In the genomic region with DNA sequence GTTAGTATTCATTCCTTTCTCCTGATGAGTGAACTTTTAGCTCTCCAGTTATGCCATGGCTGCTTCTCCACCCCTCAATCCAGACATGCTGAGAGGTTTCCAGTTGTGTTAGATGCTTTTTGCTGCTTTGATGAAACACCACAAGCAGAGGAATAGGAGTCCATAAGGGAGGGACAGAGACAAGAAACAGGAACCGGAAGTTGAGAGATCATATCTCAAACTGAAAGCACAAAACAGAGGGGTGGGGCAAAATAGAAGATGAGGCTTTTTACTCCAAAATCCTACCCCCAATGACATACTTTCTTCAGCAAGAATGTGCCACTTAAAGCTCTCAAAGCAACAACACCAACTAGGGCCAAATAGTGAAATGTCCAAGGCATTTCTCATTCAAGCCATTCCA, we compare ENCODE assay signal across 24 mouse cellular contexts.
DNase-seq lines count a peak whose midpoint lies in the region; ATAC-seq and TF ChIP-seq lines count a peak whose summit lies in the region.
"Had no signal": no experiment of that assay in that cellular context is flagged by ENCODE, and none has a peak within 500 bp of the region (broad histone marks: within the 10 kb centered on the region; RNA-seq: fewer than 3 reads in every experiment).

No protein-coding gene starts in this region.

- ATAC-seq in inflammation-experienced regulatory T-cells, adult 6 months, result peak; percentile 52
- no peak for ATAC-seq in cerebellum, adult (ENCODE audit: insufficient number of reproducible peaks, low FRiP score, low TSS enrichment)
- ATAC-seq: activated CD4-positive, CD25-positive, alpha-beta regulatory T cell, adult 4 months; forebrain, embryonic 14.5 days; hindbrain, postnatal 0 days had no signal

- no peak overlapping the region for H3K27ac ChIP-seq in MEL (ENCODE audit: control insufficient read depth, low read depth, low read length)
- H3K27ac ChIP-seq: embryonic facial prominence, embryonic 15.5 days; forebrain, embryonic 10.5 days; gastrocnemius, adult 2 months; heart, embryonic 15.5 days; hindbrain, embryonic 13.5 days; hindbrain, postnatal 0 days had no signal

- TF ChIP-seq RAD21 in MEL (IDR thresholded peaks at IDR 0.05; ENCODE audit: low read depth, low read length), result no peak

- H3K36me3 ChIP-seq in MEL (ENCODE audit: control insufficient read depth in 1 of 2, insufficient read depth in 2 of 2, low read length in 2 of 2), result no peaks in the 10 kb centered on the region; a peak in 1 of 4 replicates
- H3K36me3 ChIP-seq: embryonic facial prominence, embryonic 15.5 days; forebrain, embryonic 10.5 days; G1E; heart, embryonic 15.5 days; hindbrain, embryonic 13.5 days had no signal

- H3K9me3 ChIP-seq in MEL (replicated peaks; ENCODE audit: insufficient read depth, low read length), result no peaks in the 10 kb centered on the region
- H3K9me3 ChIP-seq: embryonic facial prominence, embryonic 15.5 days; forebrain, embryonic 10.5 days; heart, embryonic 15.5 days; hindbrain, embryonic 13.5 days had no signal

- no peak overlapping the region for H3K9ac ChIP-seq in MEL (ENCODE audit: control insufficient read depth, low read depth, low read length, poor library complexity, severe bottlenecking)
- H3K9ac ChIP-seq: embryonic facial prominence, embryonic 15.5 days; heart, embryonic 15.5 days; hindbrain, embryonic 13.5 days had no signal

- no peaks in the 10 kb centered on the region for H3K27me3 ChIP-seq in MEL (ENCODE audit: control insufficient read depth in 1 of 2, insufficient read depth in 2 of 2, low read length in 2 of 2)
- H3K27me3 ChIP-seq: embryonic facial prominence, embryonic 15.5 days; heart, embryonic 15.5 days; hindbrain, embryonic 13.5 days had no signal

- peaks cover 2 to 7% of the 10 kb centered on the region in 2 experiments; a peak in 3 of 4 replicates for H3K4me1 ChIP-seq in MEL (ENCODE audit: control insufficient read depth in 1 of 2, insufficient read depth in 2 of 2, low read length in 2 of 2)
- H3K4me1 ChIP-seq: embryonic facial prominence, embryonic 15.5 days; heart, embryonic 15.5 days; hindbrain, embryonic 13.5 days had no signal

- peak; percentile 12 for DNase-seq in thymus, postnatal 0 days (ENCODE audit: low spot score)
- DNase-seq in thymus, postnatal 10 days (ENCODE audit: low spot score in 2 of 2), result no peak
- peak; percentile 16 for DNase-seq in MEL (ENCODE audit: low read depth, low spot score)
- DNase-seq in spleen, postnatal 36 days (ENCODE audit: low spot score in 2 of 2), result no peak
- no peak for DNase-seq in kidney, adult 11 months
- DNase-seq: adrenal gland, postnatal 25 days; cerebellum, adult 8-10 months; cerebellum, postnatal 14 days; embryo, embryonic 11 days; gastrocnemius, adult 2 months; gastrocnemius, postnatal 25 days; heart, adult 18-20 months; heart, postnatal 14 days had no signal

- TF ChIP-seq POLR2A in MEL (IDR thresholded peaks at IDR 0.05; ENCODE audit: control insufficient read depth in 1 of 2, insufficient read depth in 1 of 2, low read depth in 1 of 2, low read length in 2 of 2, poor library complexity in 1 of 2), result no peak

- no peak for TF ChIP-seq CTCF in MEL (IDR thresholded peaks at IDR 0.05 in 2 of 3, conservative IDR thresholded peaks at IDR 0.05 in 1 of 3; ENCODE audit: control insufficient read depth in 1 of 3, insufficient read depth in 1 of 3, low read depth in 2 of 3, low read length in 3 of 3, poor library complexity in 1 of 3, severe bottlenecking in 1 of 3)

- no peak overlapping the region for H3K4me3 ChIP-seq in MEL (ENCODE audit: control insufficient read depth in 1 of 2, insufficient read depth in 1 of 2, low read depth in 2 of 2, low read length in 2 of 2)
- H3K4me3 ChIP-seq: embryonic facial prominence, embryonic 15.5 days; erythroblast, embryonic 14.5 days; forebrain, embryonic 10.5 days; gastrocnemius, adult 2 months; heart, embryonic 15.5 days; hindbrain, embryonic 13.5 days had no signal

- H3K79me2 ChIP-seq in MEL (ENCODE audit: control insufficient read depth, insufficient read depth, low read length, poor library complexity), result no peaks in the 10 kb centered on the region

- TF ChIP-seq EP300 in MEL (IDR thresholded peaks at IDR 0.05; ENCODE audit: low read depth in 1 of 2, low read length in 2 of 2), result no peak

TF ChIP-seq in MEL, 35 proteins besides CTCF, POLR2A, EP300 and RAD21:
- no peak for TF ChIP-seq SMC3 (IDR thresholded peaks at IDR 0.05; ENCODE audit: low read depth, low read length)
- no peak for TF ChIP-seq CHD1 (IDR thresholded peaks at IDR 0.05; ENCODE audit: low read depth, low read length)
- TF ChIP-seq RCOR1 (IDR thresholded peaks at IDR 0.05; ENCODE audit: low read depth, low read length), result no peak
- no peak for TF ChIP-seq MYB (IDR thresholded peaks at IDR 0.05; ENCODE audit: low read depth, low read length)
- no peak for TF ChIP-seq MAX (IDR thresholded peaks at IDR 0.05; ENCODE audit: low read length)
- no peak for TF ChIP-seq ZKSCAN1 (IDR thresholded peaks at IDR 0.05; ENCODE audit: low read depth, low read length)
- no peak for TF ChIP-seq NRF1 (IDR thresholded peaks at IDR 0.05; ENCODE audit: insufficient read depth, low read depth, low read length, poor library complexity, severe bottlenecking)
- TF ChIP-seq ZC3H11A (IDR thresholded peaks at IDR 0.05; ENCODE audit: low read depth, low read length), result no peak
- no peak for TF ChIP-seq MYC (IDR thresholded peaks at IDR 0.05; ENCODE audit: low read depth, low read length)
- no peak for TF ChIP-seq ETS1 (IDR thresholded peaks at IDR 0.05; ENCODE audit: low read depth, low read length)
- no peak for TF ChIP-seq MEF2A (IDR thresholded peaks at IDR 0.05; ENCODE audit: extremely low read depth, insufficient replicate concordance, low read depth, low read length, poor library complexity, severe bottlenecking)
- TF ChIP-seq USF2 (IDR thresholded peaks at IDR 0.05; ENCODE audit: borderline replicate concordance in 1 of 2, insufficient read depth in 1 of 2, low read depth in 1 of 2, low read length in 2 of 2), result no peak
- no peak for TF ChIP-seq CHD2 (IDR thresholded peaks at IDR 0.05; ENCODE audit: low read length)
- no peak for TF ChIP-seq ZMIZ1 (IDR thresholded peaks at IDR 0.05; ENCODE audit: low read depth, low read length)

Comparison
In these comparisons a context has a peak if more than half of its experiments do, and no peak if none do; other contexts are left out.
1. DNase-seq: peak in thymus, postnatal 0 days (single experiment) and MEL (single experiment); none in thymus, postnatal 10 days (0 of 2), spleen, postnatal 36 days (0 of 2) and kidney, adult 11 months (single experiment).